8 mouse cellular contexts compared by ENCODE assay signal in the genomic region with DNA sequence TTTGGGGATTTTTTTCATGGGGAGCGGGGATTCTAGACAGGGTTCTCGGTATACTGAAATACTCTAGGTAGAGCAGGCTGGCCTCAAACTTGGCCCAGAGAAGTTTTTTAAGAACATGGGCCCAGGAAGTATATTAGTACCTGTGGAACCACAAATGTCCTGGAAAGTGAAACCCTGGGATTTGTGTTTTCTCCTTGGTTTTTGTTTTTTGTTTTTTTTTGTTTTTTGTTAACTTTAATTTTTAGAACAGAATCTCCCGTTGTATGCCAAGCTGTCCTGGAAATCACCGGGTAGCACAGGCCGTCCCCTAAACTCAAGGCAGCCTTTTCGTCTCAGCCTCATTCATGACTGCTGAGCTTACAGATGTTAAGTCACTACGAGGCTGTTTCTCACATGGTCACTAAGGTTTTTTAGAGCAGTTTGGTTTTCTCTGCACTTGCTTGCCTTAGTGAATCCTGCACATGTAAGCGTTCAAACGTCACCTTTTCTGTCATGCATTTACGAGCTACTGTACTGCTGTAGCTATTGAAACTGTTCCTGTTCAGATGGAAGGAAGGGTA. TPM values are rescaled to one million over a fixed set of nuclear protein-coding genes. Genes with fewer than 3 reads are reported as not detected.
DNase-seq lines count a peak whose midpoint lies in the region; ATAC-seq and TF ChIP-seq lines count a peak whose summit lies in the region.

No protein-coding gene starts in this region.

- H3K27ac ChIP-seq in spleen, adult 2 months (ENCODE audit: insufficient read depth, low read length), result peak overlapping the region; percentile 96
- peak overlapping the region; percentile 92 for H3K27ac ChIP-seq in liver, embryonic 11.5 days (ENCODE audit: low read depth, low read length)

- peak; percentile 36 for DNase-seq in CD4-positive, CD25-positive, alpha-beta regulatory T cell, adult 2 months (ENCODE audit: low read depth, low spot score)
- DNase-seq in spleen, adult 2 months (ENCODE audit: low read depth in 1 of 2, low spot score in 2 of 2), result no peak
- no peak for DNase-seq in spleen, postnatal 4 days (ENCODE audit: low spot score in 2 of 2)
- no peak for DNase-seq in liver, embryonic 11.5 days (ENCODE audit: low spot score)
- no peak for DNase-seq in adrenal gland, postnatal 14 days
- DNase-seq in T-cell, adult 2 months (ENCODE audit: low spot score), result no peak
- no peak for DNase-seq in thymus, postnatal 14 days

- no peaks in the 10 kb centered on the region for H3K9me3 ChIP-seq in liver, embryonic 11.5 days (ENCODE audit: control insufficient read depth, low read length)

- no peaks in the 10 kb centered on the region for H3K36me3 ChIP-seq in spleen, adult 2 months (ENCODE audit: control insufficient read depth, insufficient read depth, low read length)
- peaks cover 2% of the 10 kb centered on the region; the same call in 1 of the 2 replicates for H3K36me3 ChIP-seq in liver, embryonic 11.5 days (ENCODE audit: control insufficient read depth, insufficient read depth, low read length)

- TF ChIP-seq CTCF in spleen, adult 2 months (IDR thresholded peaks at IDR 0.05; ENCODE audit: extremely low read depth, insufficient read depth, insufficient read length, insufficient replicate concordance), result no peak

- peaks cover 26% of the 10 kb centered on the region for H3K4me1 ChIP-seq in spleen, adult 2 months (ENCODE audit: control insufficient read depth, insufficient read depth, insufficient read length)
- peaks cover 43% of the 10 kb centered on the region for H3K4me1 ChIP-seq in liver, embryonic 11.5 days (replicated peaks; ENCODE audit: control insufficient read depth, insufficient read depth, low read length)

- peak overlapping the region; percentile 50 for H3K4me3 ChIP-seq in spleen, adult 2 months (ENCODE audit: extremely low read depth, insufficient read depth, insufficient read length)
- H3K4me3 ChIP-seq in liver, embryonic 11.5 days (ENCODE audit: low read depth, low read length), result peak overlapping the region; percentile 68

- no peak for ATAC-seq in CD4-positive, CD25-positive, alpha-beta regulatory T cell, adult 4 months
- ATAC-seq in liver, embryonic 11.5 days (replicated peaks; ENCODE audit: low FRiP score), result no peak

- WGBS in spleen, adult 2 months, result 81% methylated on average over 10 of the region's 10 CpGs
- WGBS in liver, embryonic 11.5 days, result 72% methylated on average over 10 of the region's 10 CpGs

- H3K4me2 ChIP-seq in liver, embryonic 11.5 days, result peak overlapping the region; percentile 77

- TF ChIP-seq POLR2A in spleen, adult 2 months (IDR thresholded peaks at IDR 0.05; ENCODE audit: low read depth, low read length), result no peak

- H3K9ac ChIP-seq in liver, embryonic 11.5 days (ENCODE audit: low read depth, low read length), result peak overlapping the region; percentile 75

- H3K27me3 ChIP-seq in spleen, adult 2 months (ENCODE audit: control insufficient read depth, insufficient read depth, low read length), result no peaks in the 10 kb centered on the region
- no peaks in the 10 kb centered on the region for H3K27me3 ChIP-seq in liver, embryonic 11.5 days (replicated peaks; ENCODE audit: control insufficient read depth, insufficient read depth, low read length)

RNA-seq across cellular contexts. Expression of gene Thrap3, which starts 0.9 kb away (rescaled TPM):
- 100 to 1,000 TPM; 222 to 330 TPM for polyA plus RNA-seq in CD4-positive, CD25-positive, alpha-beta regulatory T cell, adult 4 months (2017; shearing (Covaris generic))
- polyA plus RNA-seq in spleen, adult 2 months (2012; rRNA removed), result 51.1 and 53.0 TPM in 2 replicates
- 199 and 207 TPM in 2 replicates for polyA plus RNA-seq in liver, embryonic 11.5 days (2014; fragmentation: Nextera tagmentation; extraction: Ambion mirVana)
- total RNA-seq in adrenal gland, postnatal 14 days (2021), result 190 and 212 TPM in 2 replicates

RNA-seq across cellular contexts. Expression of gene Sh3d21, which starts 40.1 kb away (rescaled TPM):
- 1 to 10 TPM in 1 of 2 experiments, under 1 TPM in 1; 0.56 to 1.2 TPM for polyA plus RNA-seq in CD4-positive, CD25-positive, alpha-beta regulatory T cell, adult 4 months (2017; shearing (Covaris generic))
- polyA plus RNA-seq in spleen, adult 2 months (2012; rRNA removed), result 0.34 and 0.54 TPM in 2 replicates
- 2.3 TPM in 2 replicates for polyA plus RNA-seq in liver, embryonic 11.5 days (2014; fragmentation: Nextera tagmentation; extraction: Ambion mirVana)
- 3.7 and 4.8 TPM in 2 replicates for total RNA-seq in adrenal gland, postnatal 14 days (2021)

RNA-seq across cellular contexts. Expression of gene Map7d1, which starts 52.7 kb away (rescaled TPM):
- polyA plus RNA-seq in CD4-positive, CD25-positive, alpha-beta regulatory T cell, adult 4 months (2017; shearing (Covaris generic)), result 1 to 10 TPM; 2.0 to 6.3 TPM
- 46.3 and 60.2 TPM in 2 replicates for polyA plus RNA-seq in spleen, adult 2 months (2012; rRNA removed)
- 26.5 and 28.9 TPM in 2 replicates for polyA plus RNA-seq in liver, embryonic 11.5 days (2014; fragmentation: Nextera tagmentation; extraction: Ambion mirVana)
- total RNA-seq in adrenal gland, postnatal 14 days (2021), result 53.4 and 67.3 TPM in 2 replicates

RNA-seq across cellular contexts. Expression of gene Eva1b, which starts 55.9 kb away (rescaled TPM):
- 10 to 100 TPM; 10.5 to 12.7 TPM for polyA plus RNA-seq in CD4-positive, CD25-positive, alpha-beta regulatory T cell, adult 4 months (2017; shearing (Covaris generic))
- 57.5 and 89.5 TPM in 2 replicates for polyA plus RNA-seq in spleen, adult 2 months (2012; rRNA removed)
- polyA plus RNA-seq in liver, embryonic 11.5 days (2014; fragmentation: Nextera tagmentation; extraction: Ambion mirVana), result 25.3 and 28.1 TPM in 2 replicates
- total RNA-seq in adrenal gland, postnatal 14 days (2021), result 27.6 and 32.3 TPM in 2 replicates

RNA-seq across cellular contexts. Expression of gene Trappc3, which starts 58.7 kb away (rescaled TPM):
- 100 to 1,000 TPM in 1 of 2 experiments, 10 to 100 TPM in 1; 64.4 to 121 TPM for polyA plus RNA-seq in CD4-positive, CD25-positive, alpha-beta regulatory T cell, adult 4 months (2017; shearing (Covaris generic))
- 23.6 and 25.7 TPM in 2 replicates for polyA plus RNA-seq in spleen, adult 2 months (2012; rRNA removed)
- 20.6 and 26.8 TPM in 2 replicates for polyA plus RNA-seq in liver, embryonic 11.5 days (2014; fragmentation: Nextera tagmentation; extraction: Ambion mirVana)
- total RNA-seq in adrenal gland, postnatal 14 days (2021), result 70.8 and 75.6 TPM in 2 replicates
